In the genomic region with DNA sequence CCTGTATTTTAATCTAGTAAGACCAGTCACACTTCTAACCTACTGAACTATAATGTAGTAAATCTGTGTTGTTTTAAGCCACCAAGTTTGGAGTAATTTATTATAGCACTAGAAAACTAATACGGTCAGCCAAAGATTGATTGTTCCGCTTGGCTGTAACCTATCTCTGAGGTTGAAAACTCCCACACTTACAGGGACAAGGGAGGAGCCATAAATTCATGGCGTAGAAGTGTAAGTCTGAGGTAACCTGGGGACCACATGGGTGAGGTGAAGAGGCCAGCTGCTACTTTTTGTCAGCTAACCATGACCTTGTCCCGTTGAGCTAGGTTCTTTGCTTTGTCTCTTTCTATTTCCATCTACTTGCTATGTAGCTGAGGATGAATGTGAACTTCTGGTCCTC, we compare ENCODE assay signal across 22 mouse cellular contexts.
DNase-seq lines count a peak whose midpoint lies in the region; ATAC-seq and TF ChIP-seq lines count a peak whose summit lies in the region.
"Had no signal": no experiment of that assay in that cellular context is flagged by ENCODE, and none has a peak within 500 bp of the region (broad histone marks: within the 10 kb centered on the region; RNA-seq: fewer than 3 reads in every experiment).

No protein-coding gene starts in this region.

- H3K4me3 ChIP-seq in kidney, embryonic 14.5 days (ENCODE audit: low read length): no peak overlapping the region
- no peak overlapping the region for H3K4me3 ChIP-seq in kidney, embryonic 15.5 days (replicated peaks)
- H3K4me3 ChIP-seq in kidney, embryonic 16.5 days (ENCODE audit: low read length): no peak overlapping the region
- no peak overlapping the region for H3K4me3 ChIP-seq in kidney, postnatal 0 days (replicated peaks; ENCODE audit: low read depth, low read length)

- peak; percentile 80 for ATAC-seq in kidney, embryonic 14.5 days (ENCODE audit: low FRiP score, low TSS enrichment)
- ATAC-seq in kidney, embryonic 15.5 days (replicated peaks; ENCODE audit: low FRiP score): peak; percentile 74
- peak; percentile 76 for ATAC-seq in kidney, embryonic 16.5 days (ENCODE audit: low FRiP score, low TSS enrichment)
- ATAC-seq in kidney, postnatal 0 days (replicated peaks; ENCODE audit: low FRiP score, low read depth): no peak
- ATAC-seq: activated CD4-positive, CD25-positive, alpha-beta regulatory T cell, adult 4 months; CD4-positive, CD25-positive, alpha-beta regulatory T cell, adult 4 months; Patski had no signal

- no peaks in the 10 kb centered on the region for H3K36me3 ChIP-seq in kidney, embryonic 14.5 days (ENCODE audit: control insufficient read depth, insufficient read depth, low read length)
- H3K36me3 ChIP-seq in kidney, embryonic 15.5 days: no peaks in the 10 kb centered on the region
- H3K36me3 ChIP-seq in kidney, embryonic 16.5 days (ENCODE audit: insufficient read depth, low read length): no peaks in the 10 kb centered on the region
- H3K36me3 ChIP-seq in kidney, postnatal 0 days (ENCODE audit: insufficient read depth, low read length): no peaks in the 10 kb centered on the region
- H3K36me3 ChIP-seq: G1E had no signal

- no peak for DNase-seq in kidney, postnatal 25 days
- no peak for DNase-seq in kidney, postnatal 10 days
- no peak for DNase-seq in kidney, postnatal 36 days
- DNase-seq in kidney, postnatal 0 days (ENCODE audit: low spot score): peak; percentile 28
- no peak for DNase-seq in kidney, adult 9 months
- DNase-seq: adrenal gland, adult 2 months; adrenal gland, adult 8-10 months; adrenal gland, postnatal 10 days; adrenal gland, postnatal 14 days; adrenal gland, postnatal 25 days; adrenal gland, postnatal 36 days; B cell, adult 2 months; cerebellum, adult 11 months; cerebellum, adult 11-12 months had no signal

- H3K27me3 ChIP-seq in kidney, embryonic 14.5 days (ENCODE audit: control insufficient read depth, insufficient read depth, low read length): no peaks in the 10 kb centered on the region
- 0 out of 2 replicates have a peak, but pooled peaks cover 3% of the 10 kb centered on the region for H3K27me3 ChIP-seq in kidney, embryonic 15.5 days
- no peaks in the 10 kb centered on the region for H3K27me3 ChIP-seq in kidney, embryonic 16.5 days (ENCODE audit: insufficient read depth, low read length)
- H3K27me3 ChIP-seq in kidney, postnatal 0 days (ENCODE audit: insufficient read depth, low read length): no peaks in the 10 kb centered on the region
- H3K27me3 ChIP-seq: CH12.LX had no signal

- no peak overlapping the region for H3K4me2 ChIP-seq in kidney, embryonic 14.5 days (replicated peaks; ENCODE audit: low read depth, low read length)
- H3K4me2 ChIP-seq in kidney, embryonic 15.5 days: no peak overlapping the region
- H3K4me2 ChIP-seq in kidney, embryonic 16.5 days (replicated peaks; ENCODE audit: low read depth, low read length): no peak overlapping the region
- no peak overlapping the region for H3K4me2 ChIP-seq in kidney, postnatal 0 days (ENCODE audit: low read length)

- H3K4me1 ChIP-seq in kidney, embryonic 14.5 days (ENCODE audit: control insufficient read depth, insufficient read depth, low read length): no peaks in the 10 kb centered on the region
- H3K4me1 ChIP-seq in kidney, embryonic 15.5 days: no peaks in the 10 kb centered on the region
- H3K4me1 ChIP-seq in kidney, embryonic 16.5 days (ENCODE audit: insufficient read depth, low read length): no peaks in the 10 kb centered on the region
- H3K4me1 ChIP-seq in kidney, postnatal 0 days (replicated peaks; ENCODE audit: insufficient read depth, low read length): no peaks in the 10 kb centered on the region

- H3K27ac ChIP-seq in kidney, embryonic 14.5 days (ENCODE audit: low read depth, low read length): no peak overlapping the region
- H3K27ac ChIP-seq in kidney, embryonic 15.5 days: no peak overlapping the region
- no peak overlapping the region for H3K27ac ChIP-seq in kidney, embryonic 16.5 days (ENCODE audit: low read length)
- no peak overlapping the region for H3K27ac ChIP-seq in kidney, postnatal 0 days

- H3K9ac ChIP-seq in kidney, embryonic 14.5 days (ENCODE audit: low read depth, low read length): no peak overlapping the region
- H3K9ac ChIP-seq in kidney, embryonic 15.5 days: no peak overlapping the region
- no peak overlapping the region for H3K9ac ChIP-seq in kidney, embryonic 16.5 days (replicated peaks; ENCODE audit: low read length)
- no peak overlapping the region for H3K9ac ChIP-seq in kidney, postnatal 0 days (ENCODE audit: low read depth, low read length)

- WGBS in kidney, embryonic 14.5 days: 42% methylated on average over 4 of the region's 4 CpGs
- WGBS in kidney, embryonic 15.5 days: 43% methylated on average over 4 of the region's 4 CpGs
- WGBS in kidney, embryonic 16.5 days: 41% methylated on average over 4 of the region's 4 CpGs
- 47% methylated on average over 4 of the region's 4 CpGs for WGBS in kidney, postnatal 0 days

- H3K9me3 ChIP-seq in kidney, embryonic 14.5 days (ENCODE audit: control insufficient read depth, low read length): no peaks in the 10 kb centered on the region
- no peaks in the 10 kb centered on the region for H3K9me3 ChIP-seq in kidney, embryonic 15.5 days (replicated peaks)
- H3K9me3 ChIP-seq in kidney, embryonic 16.5 days (ENCODE audit: low read length): no peaks in the 10 kb centered on the region
- H3K9me3 ChIP-seq in kidney, postnatal 0 days (replicated peaks; ENCODE audit: low read length): no peaks in the 10 kb centered on the region
- H3K9me3 ChIP-seq: G1E had no signal

- TF ChIP-seq CTCF in kidney, postnatal 0 days (IDR thresholded peaks at IDR 0.05; ENCODE audit: low read depth): no peak
